Mouse (Mus musculus): Measurements from ENCODE around the gene Cxcr4. TPM values are rescaled to one million over a fixed set of nuclear protein-coding genes. Genes with fewer than 3 reads are reported as not detected.

Gene Cxcr4
- total RNA-seq, 2 experiments from 2014 or later = 11.2 to 19.1 TPM

Other genes starting within 250 kb of the Cxcr4 start
- gene Mcm6, start 232.6 kb downstream of the Cxcr4 start, total RNA-seq (2021) = 10 to 100 TPM in 1 of 2 experiments, 1 to 10 TPM in 1; 9.3 to 14.8 TPM
- gene Dars, start 174.9 kb downstream of the Cxcr4 start, total RNA-seq (2021) = 10 to 100 TPM; 53.1 to 56.4 TPM